Mouse (Mus musculus) stomach, embryonic 15.5 days (tissue): ENCODE measurements around the gene Bicc1. TPM values are rescaled to one million over a fixed set of nuclear protein-coding genes. Genes with fewer than 3 reads are reported as not detected.

Experiments
- ATAC-seq: fragments of 200-750 bp; cut with Nextera tagmentation; 2 replicates; pipeline ENCODE4 v1.8.0; 2017; ENCODE audit warnings: low read depth, moderate number of reproducible peaks, moderate TSS enrichment; ENCODE audit not compliant: insufficient read depth, low FRiP score
- H3K27ac ChIP-seq: fragments of 300-500 bp; sonication (generic); 2 replicates; pipeline ENCODE4 v1.5.1; 2015; ENCODE audit warnings: mild to moderate bottlenecking, inconsistent platforms
- H3K27me3 ChIP-seq: fragments of 300-500 bp; sonication (generic); replicated peaks from 2 replicates; pipeline ENCODE4 v1.6.1; 2015; ENCODE audit warnings: inconsistent platforms
- H3K36me3 ChIP-seq: fragments of 300-500 bp; sonication (generic); 2 replicates; pipeline ENCODE4 v1.6.1; 2015; ENCODE audit warnings: inconsistent platforms
- H3K4me1 ChIP-seq: fragments of 300-500 bp; sonication (generic); 2 replicates; pipeline ENCODE4 v1.6.1; 2015; ENCODE audit warnings: inconsistent platforms
- H3K4me2 ChIP-seq: fragments of 300-500 bp; sonication (generic); 2 replicates; pipeline ENCODE4 v1.6.1; 2015; ENCODE audit warnings: mild to moderate bottlenecking, inconsistent platforms
- H3K4me3 ChIP-seq: fragments of 300-500 bp; sonication (generic); replicated peaks from 2 replicates; pipeline ENCODE4 v1.5.1; 2015; ENCODE audit warnings: inconsistent platforms
- H3K9ac ChIP-seq: fragments of 300-500 bp; sonication (generic); 2 replicates; pipeline ENCODE4 v1.6.1; 2015; ENCODE audit warnings: inconsistent platforms
- H3K9me3 ChIP-seq: fragments of 300-500 bp; sonication (generic); 2 replicates; pipeline ENCODE4 v1.6.1; 2016; ENCODE audit warnings: inconsistent platforms
- WGBS: fragments of 180-500 bp; shearing (Covaris S2); methylation state at CpG from one replicate; pipeline ENCODE4 v1.1.7; 2015; 5-methylcytosine and 5-hydroxymethylcytosine counted together
- polyA plus RNA-seq: library from polyadenylated mRNA; unstranded; fragments of >200 nt; fragmentation: Nextera tagmentation; extraction: Ambion mirVana; gene quantifications from 2 replicates; pipeline ENCODE4 v1.2.1, GENCODE M21; 2015

The Bicc1 gene
- polyA plus RNA-seq, 1 experiment from 2014 or later = 23.1 TPM

DNA sequence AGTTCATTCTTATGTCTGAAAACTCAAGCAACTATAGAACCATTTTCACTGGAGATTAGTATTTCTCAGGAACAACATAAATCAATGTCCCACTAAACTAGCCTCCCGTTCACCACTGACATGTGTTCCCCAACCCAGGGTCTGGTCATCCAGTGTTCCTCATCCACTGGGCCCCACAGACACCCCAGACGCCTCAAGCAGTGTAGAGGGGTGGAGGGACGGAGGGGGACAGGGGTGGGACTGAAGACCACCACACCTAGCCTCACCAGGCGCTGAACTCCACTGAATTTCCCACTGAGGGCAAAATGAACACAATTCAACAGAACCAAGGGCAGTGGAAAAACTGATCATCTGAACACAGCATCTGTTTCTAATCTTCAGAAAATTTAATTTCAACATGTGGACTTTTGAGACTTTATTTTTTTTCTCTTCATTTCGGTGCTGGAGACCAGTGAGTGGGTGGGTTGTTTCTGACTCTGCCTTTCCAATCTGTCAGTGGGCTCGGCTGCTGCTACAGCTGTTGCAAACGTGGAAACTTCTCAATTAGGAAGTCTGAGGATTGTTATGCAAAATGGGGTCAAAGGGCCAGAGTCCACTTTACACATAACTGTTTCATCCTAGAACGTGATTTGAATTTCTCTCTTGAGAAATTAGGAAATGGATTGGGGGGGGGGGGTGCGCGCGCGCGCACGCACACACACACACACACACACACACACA is 21.2 kb downstream of the Bicc1 start:
- WGBS = 75% methylated on average over 14 of the region's 14 CpGs

DNA sequence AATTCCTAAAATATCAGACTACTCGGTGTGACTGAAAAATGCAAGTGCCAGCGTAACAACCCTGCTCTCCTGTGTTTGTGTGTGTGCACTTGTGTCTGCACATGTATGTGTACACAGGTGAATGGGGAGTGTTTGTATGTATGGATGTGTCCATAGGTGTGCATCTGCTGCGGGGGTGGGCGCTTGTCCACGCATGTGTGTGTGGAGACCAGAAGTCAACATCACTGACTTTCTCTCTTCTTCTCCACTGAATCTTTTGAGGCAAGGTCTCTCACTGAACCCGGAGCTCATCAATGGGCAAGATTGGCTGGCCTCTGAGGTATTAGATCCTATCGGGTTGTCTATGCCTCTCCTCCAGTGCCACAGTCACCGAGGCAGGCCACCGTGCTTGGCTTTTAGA is 21.9 kb downstream of the Bicc1 start:
- Histone ChIP-seq H3K9me3 (no peaks in the 10 kb centered on the region), H3K4me1 (no peaks in the 10 kb centered on the region; the same call in 1 of the 2 replicates), H3K4me2 (no peak overlapping the region), H3K27ac (no peak overlapping the region), H3K4me3 (no peak overlapping the region), H3K36me3 (no peaks in the 10 kb centered on the region), H3K27me3 (no peaks in the 10 kb centered on the region), H3K9ac (no peak overlapping the region)
- ATAC-seq = no peak
- WGBS = 96% methylated on average over 9 of the region's 9 CpGs

More for the DNA sequence above, 21.2 kb downstream of the Bicc1 start:
- Histone ChIP-seq H3K9me3 (no peaks in the 10 kb centered on the region), H3K36me3 (no peaks in the 10 kb centered on the region), H3K4me3 (no peak overlapping the region), H3K4me2 (no peak overlapping the region), H3K4me1 (no peaks in the 10 kb centered on the region; the same call in 1 of the 2 replicates), H3K9ac (no peak overlapping the region), H3K27ac (no peak overlapping the region), H3K27me3 (no peaks in the 10 kb centered on the region)
- ATAC-seq = no peak

DNA sequence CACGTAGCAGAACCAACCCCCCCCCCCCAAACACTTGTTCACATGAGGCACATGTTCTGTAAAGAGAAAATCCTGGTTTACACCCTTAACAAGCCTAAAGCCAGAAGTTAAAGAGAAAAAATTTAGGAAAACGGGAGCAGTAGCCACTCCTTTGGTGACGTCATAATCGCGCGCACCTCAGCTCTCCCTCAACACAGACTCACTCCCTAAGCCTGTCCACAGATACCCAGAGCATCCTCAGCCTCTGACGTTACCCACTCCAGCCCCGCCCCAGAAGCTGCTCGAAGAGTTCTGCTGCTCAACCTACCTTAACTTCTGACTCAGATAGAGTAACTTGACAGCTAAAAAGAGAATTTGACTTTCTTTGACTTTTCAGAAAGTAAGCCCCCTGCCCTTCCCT is 28.2 kb downstream of the Bicc1 start:
- H3K9me3 ChIP-seq = no peaks in the 10 kb centered on the region
- no peaks in the 10 kb centered on the region for H3K27me3 ChIP-seq
- no peaks in the 10 kb centered on the region; the same call in 1 of the 2 replicates for H3K4me1 ChIP-seq
- H3K9ac ChIP-seq = no peak overlapping the region
- no peaks in the 10 kb centered on the region for H3K36me3 ChIP-seq
- no peak overlapping the region for H3K4me3 ChIP-seq
- no peak overlapping the region for H3K27ac ChIP-seq
- WGBS = 66% methylated on average over 9 of the region's 9 CpGs
- ATAC-seq = no peak
- H3K4me2 ChIP-seq = no peak overlapping the region

DNA sequence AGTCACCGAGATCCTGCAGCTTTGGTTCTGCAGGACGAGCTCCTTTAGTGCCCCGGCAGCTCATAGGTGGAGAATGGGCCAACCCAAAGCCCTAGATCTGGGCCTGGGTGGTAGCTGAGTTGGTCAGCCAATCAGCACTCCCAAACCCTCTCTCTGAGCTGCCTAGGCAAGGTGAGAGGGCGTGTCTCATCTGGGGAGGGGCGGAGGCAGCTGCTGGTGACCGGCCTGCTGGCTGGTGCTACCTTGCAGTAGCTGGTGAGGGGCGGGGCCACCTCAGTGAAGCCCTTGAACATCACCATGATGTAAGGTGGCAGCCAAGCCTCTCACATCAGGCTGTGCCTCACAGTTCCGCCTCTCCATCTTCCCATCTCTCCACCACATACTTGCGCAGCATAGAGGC is 29.2 kb downstream of the Bicc1 start:
- Histone ChIP-seq H3K4me1 (no peaks in the 10 kb centered on the region; the same call in 1 of the 2 replicates), H3K9me3 (no peaks in the 10 kb centered on the region), H3K9ac (no peak overlapping the region), H3K27ac (no peak overlapping the region), H3K36me3 (no peaks in the 10 kb centered on the region), H3K4me2 (no peak overlapping the region), H3K27me3 (no peaks in the 10 kb centered on the region), H3K4me3 (no peak overlapping the region)
- ATAC-seq = peak; percentile 35
- 62% methylated on average over 9 of the region's 9 CpGs for WGBS

DNA sequence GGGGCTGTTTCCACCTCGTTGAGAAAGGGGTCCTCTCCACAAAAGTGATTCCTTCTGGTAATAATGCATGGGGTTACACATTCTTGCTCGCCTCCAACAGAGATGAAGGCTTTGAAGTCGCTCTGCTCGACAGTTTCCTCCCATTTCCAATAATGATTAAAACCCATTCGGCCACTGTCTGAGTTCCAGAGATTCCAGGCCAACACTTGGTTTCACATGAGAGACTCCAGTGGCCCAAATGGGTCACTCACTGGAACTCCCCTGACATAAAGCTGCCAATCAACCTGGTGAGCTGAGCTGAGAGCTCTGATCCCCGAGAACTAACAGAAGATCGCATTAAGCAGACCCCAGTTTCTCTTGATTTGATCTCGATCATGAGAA is 31.6 kb downstream of the Bicc1 start:
- Histone ChIP-seq H3K4me3 (no peak overlapping the region), H3K27ac (no peak overlapping the region), H3K27me3 (no peaks in the 10 kb centered on the region), H3K9me3 (no peaks in the 10 kb centered on the region), H3K36me3 (no peaks in the 10 kb centered on the region), H3K4me1 (no peaks in the 10 kb centered on the region; the same call in 1 of the 2 replicates), H3K4me2 (no peak overlapping the region), H3K9ac (no peak overlapping the region)
- no peak for ATAC-seq
- WGBS = 46% methylated on average over 8 of the region's 8 CpGs

DNA sequence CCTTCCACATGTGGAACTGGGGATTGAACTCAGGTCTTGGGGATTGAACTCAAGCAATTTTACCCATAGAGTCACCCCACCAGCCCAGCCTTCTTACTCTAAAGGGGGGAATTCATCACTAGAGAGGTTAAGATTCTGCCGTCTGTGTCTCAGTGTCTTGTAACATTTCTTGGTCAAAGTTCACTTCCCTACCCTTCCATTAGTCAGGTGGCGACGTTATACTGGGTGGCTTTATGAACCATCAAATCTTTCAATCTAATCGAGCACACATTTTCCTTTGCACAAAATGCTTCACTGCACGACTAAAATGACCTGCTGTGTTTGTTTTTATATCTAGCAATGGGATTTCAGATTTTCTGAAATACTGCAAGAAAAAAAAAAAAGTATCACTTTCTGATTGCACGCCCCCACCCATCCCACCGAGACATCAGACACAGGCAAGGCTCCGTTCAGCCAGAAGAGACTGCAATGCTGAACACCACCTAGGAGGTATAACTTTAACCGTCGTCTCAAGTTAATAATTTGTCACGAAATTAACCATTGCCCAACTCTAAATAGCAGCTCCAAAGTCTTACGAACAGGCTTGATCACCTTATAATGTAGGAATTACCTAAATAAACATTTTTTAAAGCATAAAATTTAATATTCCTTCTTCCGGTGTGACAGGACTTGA is 32.1 kb downstream of the Bicc1 start:
- Histone ChIP-seq H3K9me3 (no peaks in the 10 kb centered on the region), H3K4me1 (no peaks in the 10 kb centered on the region; the same call in 1 of the 2 replicates), H3K4me2 (no peak overlapping the region), H3K27ac (no peak overlapping the region), H3K9ac (no peak overlapping the region), H3K27me3 (no peaks in the 10 kb centered on the region), H3K4me3 (no peak overlapping the region), H3K36me3 (no peaks in the 10 kb centered on the region)
- 67% methylated on average over 13 of the region's 13 CpGs for WGBS
- ATAC-seq = no peak

DNA sequence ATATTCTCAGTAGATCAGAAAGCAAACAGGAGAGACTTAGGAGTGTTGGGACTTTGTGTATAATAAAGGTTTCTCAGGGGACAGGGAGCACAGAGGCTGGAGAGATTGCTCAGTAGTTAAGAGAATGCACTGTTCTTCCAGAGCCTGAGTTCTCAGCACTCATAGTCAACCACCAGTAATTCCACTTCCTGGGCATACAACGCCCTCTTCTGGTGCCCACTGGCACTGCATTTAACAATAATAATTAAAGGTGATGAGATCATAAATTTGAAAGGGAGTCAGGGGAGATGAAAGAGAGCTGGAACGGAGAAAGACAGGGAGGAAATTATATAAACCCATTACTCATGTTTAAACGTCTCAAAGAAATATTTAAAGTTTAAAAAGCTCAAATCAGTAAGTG is 35.5 kb downstream of the Bicc1 start:
- Histone ChIP-seq H3K36me3 (no peaks in the 10 kb centered on the region), H3K9me3 (no peaks in the 10 kb centered on the region), H3K4me2 (no peak overlapping the region), H3K4me1 (peaks cover 8% of the 10 kb centered on the region), H3K9ac (no peak overlapping the region), H3K27me3 (no peaks in the 10 kb centered on the region), H3K27ac (no peak overlapping the region), H3K4me3 (no peak overlapping the region)
- no peak for ATAC-seq
- 43% methylated on average over 3 of the region's 3 CpGs for WGBS

DNA sequence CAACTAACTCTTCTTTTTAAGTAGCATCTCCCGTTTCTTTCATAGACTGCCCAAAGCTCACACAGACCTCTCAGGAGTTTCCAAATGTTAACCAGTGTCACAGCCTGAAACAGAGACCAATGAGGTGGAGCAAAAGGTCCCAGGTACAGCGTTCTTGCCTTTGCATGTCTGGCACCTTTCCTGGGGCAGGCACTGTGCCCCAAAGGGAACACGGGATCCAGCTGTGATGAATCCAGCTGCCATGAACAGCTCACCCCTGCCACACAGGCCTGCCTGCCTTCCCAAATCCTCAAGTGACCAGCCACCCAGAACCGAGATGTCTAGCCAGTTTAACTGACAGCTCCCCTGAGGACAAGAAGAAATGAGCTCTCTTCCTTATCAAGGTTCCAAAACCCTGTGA is 36.1 kb downstream of the Bicc1 start:
- Histone ChIP-seq H3K36me3 (no peaks in the 10 kb centered on the region), H3K27me3 (no peaks in the 10 kb centered on the region), H3K4me2 (no peak overlapping the region), H3K9ac (no peak overlapping the region), H3K27ac (no peak overlapping the region), H3K4me3 (no peak overlapping the region), H3K4me1 (peaks cover 8% of the 10 kb centered on the region), H3K9me3 (no peaks in the 10 kb centered on the region)
- no peak for ATAC-seq
- WGBS = 40% methylated on average over 4 of the region's 4 CpGs

DNA sequence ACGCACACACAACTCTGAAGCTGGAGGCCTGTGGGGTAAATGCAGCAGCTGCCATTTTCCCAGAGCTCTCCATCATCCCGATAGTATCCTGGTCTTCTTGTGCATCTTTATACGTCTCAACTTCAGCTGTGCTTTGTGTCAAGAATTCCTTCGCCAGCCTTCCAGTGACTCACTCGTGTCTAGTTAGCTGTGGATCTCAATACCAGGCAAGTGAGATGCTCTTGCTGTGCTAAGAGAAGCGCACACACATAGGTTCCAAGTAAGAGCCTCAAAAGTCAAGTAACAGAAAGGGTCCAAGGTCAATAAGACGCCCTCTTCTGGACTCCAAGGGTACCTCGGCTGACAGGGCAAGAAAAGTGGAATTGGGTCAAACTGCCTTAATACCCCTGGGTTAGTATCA is 37.0 kb downstream of the Bicc1 start:
- no peaks in the 10 kb centered on the region for H3K27me3 ChIP-seq
- H3K4me3 ChIP-seq = no peak overlapping the region
- 78% methylated on average over 8 of the region's 8 CpGs for WGBS
- peaks cover 8% of the 10 kb centered on the region for H3K4me1 ChIP-seq
- no peaks in the 10 kb centered on the region for H3K36me3 ChIP-seq
- no peak overlapping the region for H3K9ac ChIP-seq
- no peaks in the 10 kb centered on the region for H3K9me3 ChIP-seq
- no peak for ATAC-seq
- H3K4me2 ChIP-seq = no peak overlapping the region
- H3K27ac ChIP-seq = no peak overlapping the region

DNA sequence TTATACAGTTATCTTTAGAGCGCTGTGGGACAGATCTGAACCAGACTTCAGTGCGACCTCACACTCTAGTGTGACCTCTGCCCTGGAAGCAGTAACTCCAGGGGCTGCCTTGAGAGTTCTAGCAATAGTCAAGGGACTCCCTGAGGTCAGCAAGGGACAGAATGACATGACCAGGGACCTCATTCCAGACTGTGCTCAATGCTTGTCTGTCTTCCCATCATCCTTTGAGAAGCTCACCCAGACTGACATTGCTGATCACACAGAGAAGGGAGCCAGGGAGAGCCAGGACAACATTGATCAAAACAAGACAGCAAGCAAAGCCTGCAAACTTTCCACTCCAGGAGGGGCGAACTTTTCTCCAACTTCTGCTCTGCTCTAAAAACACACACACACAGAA is 38.7 kb downstream of the Bicc1 start:
- H3K4me1 ChIP-seq = peaks cover 8% of the 10 kb centered on the region
- H3K27me3 ChIP-seq = no peaks in the 10 kb centered on the region
- no peak overlapping the region for H3K4me2 ChIP-seq
- WGBS = 69% methylated on average over 3 of the region's 3 CpGs
- no peaks in the 10 kb centered on the region for H3K36me3 ChIP-seq
- H3K27ac ChIP-seq = peak overlapping the region; percentile 40; the same call in 1 of the 2 replicates
- ATAC-seq = no peak
- no peak overlapping the region for H3K4me3 ChIP-seq
- no peak overlapping the region for H3K9ac ChIP-seq
- no peaks in the 10 kb centered on the region for H3K9me3 ChIP-seq

DNA sequence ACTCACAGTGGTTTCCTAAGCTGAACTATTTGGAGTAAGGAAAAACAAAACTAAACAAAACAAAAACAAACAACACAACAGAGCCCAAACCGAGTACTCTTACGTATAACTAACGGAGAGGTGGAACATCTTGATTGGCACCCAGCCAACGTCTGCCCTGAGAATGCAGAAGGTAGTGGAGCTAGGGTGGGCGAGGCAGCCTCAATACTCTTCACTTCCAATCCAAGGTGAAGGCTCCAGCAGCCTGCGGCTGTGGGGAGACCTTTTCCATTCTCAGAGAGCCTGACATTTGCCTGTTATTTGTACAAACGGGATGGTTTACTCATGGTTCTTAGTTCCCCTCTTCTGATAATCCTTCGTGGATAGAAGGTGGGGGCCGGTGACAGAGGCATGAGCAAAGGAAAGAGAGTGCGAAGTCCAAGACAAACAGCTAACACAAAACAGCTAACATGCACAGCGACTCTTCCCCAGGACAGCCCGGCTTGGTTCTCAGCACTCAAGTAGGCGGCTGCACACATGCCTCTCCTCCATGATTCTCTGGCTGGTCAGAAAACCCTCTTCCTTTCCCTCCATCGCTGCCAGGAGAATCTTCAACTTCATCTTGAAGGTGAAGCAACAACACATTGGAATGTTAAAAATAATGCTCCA is 39.3 kb downstream of the Bicc1 start:
- H3K9ac ChIP-seq = no peak overlapping the region
- H3K4me3 ChIP-seq = no peak overlapping the region
- ATAC-seq = no peak
- H3K27ac ChIP-seq = peak overlapping the region; percentile 40
- no peaks in the 10 kb centered on the region for H3K9me3 ChIP-seq
- H3K36me3 ChIP-seq = no peaks in the 10 kb centered on the region
- 60% methylated on average over 14 of the region's 14 CpGs for WGBS
- no peaks in the 10 kb centered on the region for H3K27me3 ChIP-seq
- H3K4me1 ChIP-seq = peaks cover 8% of the 10 kb centered on the region
- H3K4me2 ChIP-seq = no peak overlapping the region
